Comparison of ENCODE assay signal across 26 mouse cellular contexts in the genomic region with DNA sequence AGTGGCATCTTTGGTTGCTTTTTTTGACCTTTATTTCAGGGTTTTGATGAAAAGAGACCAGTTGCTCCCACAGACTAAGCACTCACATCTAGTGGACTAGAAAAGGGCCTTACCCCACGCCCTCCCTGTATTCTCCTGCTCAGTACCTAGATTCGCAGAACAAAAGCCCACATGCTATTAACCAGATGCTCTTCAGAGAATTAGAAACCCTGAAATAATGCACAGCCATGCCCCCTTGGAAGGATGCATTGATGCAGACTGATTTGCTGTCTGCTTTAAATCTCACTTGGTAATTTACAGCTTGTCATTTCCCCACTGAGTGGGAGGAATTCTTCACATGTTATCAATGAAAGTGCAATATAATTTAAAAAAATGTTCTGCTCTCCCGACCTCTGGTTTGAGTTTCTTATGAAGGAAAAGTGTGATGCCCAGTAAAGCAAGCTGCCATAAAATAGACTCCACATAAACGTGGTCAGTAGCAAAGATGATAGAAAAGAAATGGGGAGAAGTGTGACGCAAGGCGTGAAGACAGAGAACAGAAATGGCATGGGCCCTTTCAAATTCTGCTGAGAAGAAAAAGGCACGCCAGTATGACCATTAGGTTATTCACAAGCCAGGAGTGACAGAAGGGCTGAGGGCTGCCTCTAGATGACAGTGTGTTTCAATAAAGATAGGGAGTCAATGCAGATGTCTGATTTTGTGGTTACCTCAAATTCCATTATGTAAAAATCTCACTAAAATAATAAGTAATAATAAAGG.
DNase-seq lines count a peak whose midpoint lies in the region; ATAC-seq and TF ChIP-seq lines count a peak whose summit lies in the region.
"Had no signal": no experiment of that assay in that cellular context is flagged by ENCODE, and none has a peak within 500 bp of the region (broad histone marks: within the 10 kb centered on the region; RNA-seq: fewer than 3 reads in every experiment).

No protein-coding gene starts in this region.

- no peak for ATAC-seq in embryonic facial prominence, embryonic 14.5 days (ENCODE audit: low read depth)
- no peak for ATAC-seq in hindbrain, postnatal 0 days
- no peak for ATAC-seq in hindbrain, embryonic 14.5 days (ENCODE audit: low FRiP score)
- peak; percentile 76 for ATAC-seq in forebrain, embryonic 16.5 days
- ATAC-seq: intestine, postnatal 0 days; liver, embryonic 12.5 days; liver, postnatal 0 days had no signal

- no peak for TF ChIP-seq POLR2A in brain, embryonic 14.5 days (IDR thresholded peaks at IDR 0.05; ENCODE audit: borderline replicate concordance, extremely low read depth, insufficient read depth, insufficient read length, poor library complexity, severe bottlenecking)

- peak; percentile 12 for DNase-seq in embryonic facial prominence, embryonic 14.5 days (ENCODE audit: low spot score)
- no peak for DNase-seq in embryonic facial prominence, embryonic 10.5 days (ENCODE audit: low spot score)
- DNase-seq in hindbrain, postnatal 0 days (ENCODE audit: low spot score): peak; percentile 19
- DNase-seq in hindbrain, embryonic 14.5 days (ENCODE audit: low spot score): no peak
- DNase-seq in brain, embryonic 14.5 days (ENCODE audit: low read depth): peak; percentile 71
- DNase-seq in right cerebral cortex, postnatal 14 days: no peak
- DNase-seq: adrenal gland, adult 8-10 months; cerebellum, adult 11-12 months; cerebellum, adult 9-11 months; heart, adult 2 months; heart, postnatal 4 days; kidney, adult 9 months; kidney, postnatal 10 days; layer of hippocampus, postnatal 36 days; left cerebral cortex, postnatal 4 days; liver, postnatal 0 days; lung, postnatal 36 days; thymus, adult 18-20 months; thymus, postnatal 25 days had no signal

- no peak overlapping the region for H3K9ac ChIP-seq in embryonic facial prominence, embryonic 14.5 days (ENCODE audit: low read depth, low read length)
- H3K9ac ChIP-seq in hindbrain, postnatal 0 days (replicated peaks; ENCODE audit: low read length): no peak overlapping the region
- H3K9ac ChIP-seq in hindbrain, embryonic 14.5 days: no peak overlapping the region
- no peak overlapping the region for H3K9ac ChIP-seq in forebrain, embryonic 16.5 days (replicated peaks; ENCODE audit: low read depth, low read length)
- H3K9ac ChIP-seq: heart, embryonic 12.5 days; liver, embryonic 12.5 days; liver, postnatal 0 days; midbrain, embryonic 12.5 days had no signal

- H3K27me3 ChIP-seq in embryonic facial prominence, embryonic 14.5 days (replicated peaks; ENCODE audit: control insufficient read depth, insufficient read depth, low read length): no peaks in the 10 kb centered on the region
- no peaks in the 10 kb centered on the region for H3K27me3 ChIP-seq in embryonic facial prominence, embryonic 10.5 days (replicated peaks; ENCODE audit: low read depth, poor library complexity, severe bottlenecking)
- H3K27me3 ChIP-seq in hindbrain, postnatal 0 days (ENCODE audit: insufficient read depth, low read length): no peaks in the 10 kb centered on the region
- H3K27me3 ChIP-seq in hindbrain, embryonic 14.5 days (ENCODE audit: control insufficient read depth, insufficient read depth, low read length): no peaks in the 10 kb centered on the region
- no peaks in the 10 kb centered on the region for H3K27me3 ChIP-seq in forebrain, embryonic 16.5 days (replicated peaks; ENCODE audit: control insufficient read depth, insufficient read depth, low read length)
- H3K27me3 ChIP-seq: heart, embryonic 12.5 days; liver, embryonic 12.5 days; midbrain, embryonic 12.5 days had no signal

- no peak overlapping the region for H3K4me2 ChIP-seq in embryonic facial prominence, embryonic 14.5 days (ENCODE audit: low read depth, low read length)
- no peak overlapping the region for H3K4me2 ChIP-seq in hindbrain, postnatal 0 days (ENCODE audit: low read depth, low read length)
- no peak overlapping the region for H3K4me2 ChIP-seq in hindbrain, embryonic 14.5 days (replicated peaks)
- H3K4me2 ChIP-seq in forebrain, embryonic 16.5 days (ENCODE audit: low read length): no peak overlapping the region
- H3K4me2 ChIP-seq: heart, embryonic 12.5 days; liver, embryonic 12.5 days; midbrain, embryonic 12.5 days had no signal

- no peak for TF ChIP-seq CTCF in hindbrain, postnatal 0 days (IDR thresholded peaks at IDR 0.05; ENCODE audit: low read depth)
- no peak for TF ChIP-seq CTCF in brain, embryonic 14.5 days (IDR thresholded peaks at IDR 0.05; ENCODE audit: borderline replicate concordance, extremely low read depth, insufficient read depth, insufficient read length)

- no peaks in the 10 kb centered on the region for H3K9me3 ChIP-seq in embryonic facial prominence, embryonic 14.5 days (ENCODE audit: control insufficient read depth, low read length)
- no peaks in the 10 kb centered on the region for H3K9me3 ChIP-seq in embryonic facial prominence, embryonic 10.5 days
- H3K9me3 ChIP-seq in hindbrain, postnatal 0 days (ENCODE audit: low read length): no peaks in the 10 kb centered on the region
- H3K9me3 ChIP-seq in hindbrain, embryonic 14.5 days (ENCODE audit: control insufficient read depth, low read length): no peaks in the 10 kb centered on the region
- H3K9me3 ChIP-seq in forebrain, embryonic 16.5 days (ENCODE audit: control insufficient read depth, low read length): no peaks in the 10 kb centered on the region
- H3K9me3 ChIP-seq: G1E; heart, embryonic 12.5 days; liver, embryonic 12.5 days; midbrain, embryonic 12.5 days had no signal

- WGBS in embryonic facial prominence, embryonic 14.5 days: 68% methylated on average over 7 of the region's 7 CpGs
- 73% methylated on average over 7 of the region's 7 CpGs for WGBS in embryonic facial prominence, embryonic 10.5 days
- 40% methylated on average over 7 of the region's 7 CpGs for WGBS in hindbrain, postnatal 0 days
- WGBS in hindbrain, embryonic 14.5 days: 41% methylated on average over 7 of the region's 7 CpGs
- WGBS in forebrain, embryonic 16.5 days: 20% methylated on average over 7 of the region's 7 CpGs

- no peak overlapping the region for H3K27ac ChIP-seq in embryonic facial prominence, embryonic 14.5 days (replicated peaks; ENCODE audit: low read depth, low read length)
- no peak overlapping the region for H3K27ac ChIP-seq in embryonic facial prominence, embryonic 10.5 days (replicated peaks)
- no peak overlapping the region for H3K27ac ChIP-seq in hindbrain, postnatal 0 days
- no peak overlapping the region for H3K27ac ChIP-seq in hindbrain, embryonic 14.5 days
- no peak overlapping the region for H3K27ac ChIP-seq in forebrain, embryonic 16.5 days (ENCODE audit: low read length)
- H3K27ac ChIP-seq: heart, adult 2 months; liver, embryonic 12.5 days; midbrain, embryonic 12.5 days; stomach, postnatal 0 days had no signal

- H3K4me3 ChIP-seq in embryonic facial prominence, embryonic 14.5 days (ENCODE audit: low read depth, low read length): no peak overlapping the region
- H3K4me3 ChIP-seq in embryonic facial prominence, embryonic 10.5 days: no peak overlapping the region
- no peak overlapping the region for H3K4me3 ChIP-seq in hindbrain, postnatal 0 days (ENCODE audit: low read length)
- H3K4me3 ChIP-seq in hindbrain, embryonic 14.5 days (replicated peaks; ENCODE audit: low read length): no peak overlapping the region
- no peak overlapping the region for H3K4me3 ChIP-seq in forebrain, embryonic 16.5 days (replicated peaks; ENCODE audit: low read length)
- H3K4me3 ChIP-seq: heart, adult 2 months; heart, embryonic 12.5 days; liver, embryonic 12.5 days; midbrain, embryonic 12.5 days had no signal

- no peaks in the 10 kb centered on the region for H3K4me1 ChIP-seq in embryonic facial prominence, embryonic 14.5 days (ENCODE audit: control insufficient read depth, insufficient read depth, low read length)
- H3K4me1 ChIP-seq in embryonic facial prominence, embryonic 10.5 days: no peaks in the 10 kb centered on the region
- H3K4me1 ChIP-seq in hindbrain, postnatal 0 days (ENCODE audit: insufficient read depth, low read length): no peaks in the 10 kb centered on the region
- H3K4me1 ChIP-seq in hindbrain, embryonic 14.5 days (replicated peaks; ENCODE audit: control insufficient read depth, insufficient read depth, low read length): no peaks in the 10 kb centered on the region
- peaks cover 5% of the 10 kb centered on the region for H3K4me1 ChIP-seq in forebrain, embryonic 16.5 days (replicated peaks; ENCODE audit: control insufficient read depth, insufficient read depth, low read length)
- H3K4me1 ChIP-seq: heart, embryonic 12.5 days; liver, embryonic 12.5 days; midbrain, embryonic 12.5 days had no signal

- H3K36me3 ChIP-seq in embryonic facial prominence, embryonic 14.5 days (ENCODE audit: control insufficient read depth, insufficient read depth, low read length): no peaks in the 10 kb centered on the region
- H3K36me3 ChIP-seq in embryonic facial prominence, embryonic 10.5 days (replicated peaks): no peaks in the 10 kb centered on the region
- no peaks in the 10 kb centered on the region for H3K36me3 ChIP-seq in hindbrain, postnatal 0 days (ENCODE audit: insufficient read depth, low read length)
- no peaks in the 10 kb centered on the region for H3K36me3 ChIP-seq in hindbrain, embryonic 14.5 days (replicated peaks; ENCODE audit: control insufficient read depth, insufficient read depth)
- H3K36me3 ChIP-seq in forebrain, embryonic 16.5 days (ENCODE audit: control insufficient read depth, insufficient read depth): no peaks in the 10 kb centered on the region
- H3K36me3 ChIP-seq: G1E; heart, embryonic 12.5 days; liver, embryonic 12.5 days; midbrain, embryonic 12.5 days had no signal

Comparison
In these comparisons a context has a peak if more than half of its experiments do, and no peak if none do; other contexts are left out.
1. DNase-seq: peak in embryonic facial prominence, embryonic 14.5 days (single experiment), hindbrain, postnatal 0 days (single experiment) and brain, embryonic 14.5 days (single experiment); none in embryonic facial prominence, embryonic 10.5 days (single experiment), hindbrain, embryonic 14.5 days (single experiment) and right cerebral cortex, postnatal 14 days (single experiment).